Mouse (Mus musculus) cerebellum, postnatal 4 days (tissue): ENCODE results near the gene Nrg3.
A peak's percentile ranks its signal among the peaks of the same experiment; 100 is the strongest.

Experiments
- DNase-seq, 2 experiments: peaks; one replicate each; pipeline ENCODE4 v3.0.0; 2022; ENCODE audit warnings: low spot score in 2 of 2, mixed read lengths in 1 of 2

Nrg3 gene

GRCm38 (mm10) chr14:39472790-39473761 is at the start of gene Nrg3:
Nrg3 (minus strand) TSS chr14:39473088.
- DNase-seq = peak; percentile 43 to 58

- no peak for DNase-seq
These were observed 36.1 kb upstream of the Nrg3 start for GRCm38 (mm10) chr14:39508956-39509355.

- DNase-seq = peak; percentile 26 to 29
These were observed 903 bp upstream of the Nrg3 start for GRCm38 (mm10) chr14:39473771-39474211.

GRCm38 (mm10) chr14:39472146-39472751 is 639 bp downstream of the Nrg3 start:
- peak; percentile 14 to 25 for DNase-seq

- peak; percentile 3 to 21 for DNase-seq
These were observed 1.5 kb downstream of the Nrg3 start for GRCm38 (mm10) chr14:39471236-39471981.

- DNase-seq = no peak
These were observed 27.4 kb downstream of the Nrg3 start for GRCm38 (mm10) chr14:39445501-39445900.

- no peak for DNase-seq
These were observed 44.4 kb downstream of the Nrg3 start for GRCm38 (mm10) chr14:39428503-39428902.

- no peak for DNase-seq
These were observed 51.0 kb downstream of the Nrg3 start for GRCm38 (mm10) chr14:39421874-39422273.

- no peak for DNase-seq
These were observed 59.6 kb downstream of the Nrg3 start for GRCm38 (mm10) chr14:39413270-39413669.

GRCm38 (mm10) chr14:39386845-39387244 is 86.0 kb downstream of the Nrg3 start:
- no peak for DNase-seq

GRCm38 (mm10) chr14:39381321-39381720 is 91.6 kb downstream of the Nrg3 start:
- DNase-seq = no peak

GRCm38 (mm10) chr14:39373220-39373619 is 99.7 kb downstream of the Nrg3 start:
- no peak for DNase-seq

- no peak for DNase-seq
These were observed 116.6 kb downstream of the Nrg3 start for GRCm38 (mm10) chr14:39356251-39356650.

- no peak for DNase-seq
These were observed 120.7 kb downstream of the Nrg3 start for GRCm38 (mm10) chr14:39351979-39352737.

- peak; percentile 70 to 91 for DNase-seq
These were observed 155.3 kb downstream of the Nrg3 start for GRCm38 (mm10) chr14:39317424-39318110.

- no peak for DNase-seq
These were observed 158.8 kb downstream of the Nrg3 start for GRCm38 (mm10) chr14:39314111-39314510.

GRCm38 (mm10) chr14:39265121-39265520 is 207.8 kb downstream of the Nrg3 start:
- DNase-seq = no peak

- no peak for DNase-seq
These were observed 208.5 kb downstream of the Nrg3 start for GRCm38 (mm10) chr14:39264422-39264821.

GRCm38 (mm10) chr14:39261016-39261415 is 211.9 kb downstream of the Nrg3 start:
- DNase-seq = no peak

GRCm38 (mm10) chr14:39255391-39255790 is 217.5 kb downstream of the Nrg3 start:
- no peak for DNase-seq

GRCm38 (mm10) chr14:39240267-39240666 is 232.6 kb downstream of the Nrg3 start:
- no peak for DNase-seq
